Mouse (Mus musculus) forebrain, embryonic 11.5 days (tissue): ENCODE data around the gene Itpr3. TPM values are rescaled to one million over a fixed set of nuclear protein-coding genes. Genes with fewer than 3 reads are reported as not detected.

Experiments used
- ATAC-seq: fragments of 200-750 bp; cut with Nextera tagmentation; replicated peaks from 2 replicates; pipeline ENCODE4 v1.8.0; 2017; ENCODE audit warnings: moderate TSS enrichment; ENCODE audit not compliant: low FRiP score
- DNase-seq: peaks from one replicate; pipeline ENCODE4 v3.0.0-alpha.2; 2017; ENCODE audit warnings: low spot score
- H3K27ac ChIP-seq: fragments of 300-500 bp; sonication (generic); 2 replicates; pipeline ENCODE4 v1.5.1; 2014; ENCODE audit warnings: low read depth, low read length
- H3K27me3 ChIP-seq: fragments of 300-500 bp; sonication (generic); 2 replicates; pipeline ENCODE4 v1.6.1; 2014; ENCODE audit warnings: mild to moderate bottlenecking, low read length, mixed read lengths; ENCODE audit not compliant: control insufficient read depth, insufficient read depth
- H3K36me3 ChIP-seq: fragments of 300-500 bp; sonication (generic); 2 replicates; pipeline ENCODE4 v1.6.1; 2014; ENCODE audit warnings: mild to moderate bottlenecking, low read length, moderate library complexity, mixed read lengths; ENCODE audit not compliant: control insufficient read depth, insufficient read depth
- H3K4me1 ChIP-seq: fragments of 300-500 bp; sonication (generic); replicated peaks from 2 replicates; pipeline ENCODE4 v1.6.1; 2014; ENCODE audit warnings: low read length, mixed read lengths; ENCODE audit not compliant: control insufficient read depth, insufficient read depth
- H3K4me2 ChIP-seq: fragments of 300-500 bp; sonication (generic); 2 replicates; pipeline ENCODE4 v1.6.1; 2014; ENCODE audit warnings: low read depth, mild to moderate bottlenecking, low read length, moderate library complexity, mixed read lengths; ENCODE audit not compliant: severe bottlenecking
- H3K4me3 ChIP-seq: fragments of 300-500 bp; sonication (generic); 2 replicates; pipeline ENCODE4 v1.5.1; 2014; ENCODE audit warnings: low read depth, low read length
- H3K9ac ChIP-seq: fragments of 300-500 bp; sonication (generic); 2 replicates; pipeline ENCODE4 v1.6.1; 2014; ENCODE audit warnings: low read length
- H3K9me3 ChIP-seq: fragments of 300-500 bp; sonication (generic); 2 replicates; pipeline ENCODE4 v1.6.1; 2016; ENCODE audit warnings: low read length, mixed read lengths; ENCODE audit not compliant: control insufficient read depth
- WGBS: fragments of 180-500 bp; shearing (Covaris S2); extraction: QIAGEN DNeasy Blood & Tissue Kit; methylation state at CpG from one replicate; pipeline ENCODE4 v1.1.7; 2014; 5-methylcytosine and 5-hydroxymethylcytosine counted together
- polyA plus RNA-seq: library from polyadenylated mRNA; unstranded; fragments of >200 nt; fragmentation: Nextera tagmentation; extraction: Ambion mirVana; gene quantifications from 2 replicates; pipeline ENCODE4 v1.2.1, GENCODE M21; 2014

The Itpr3 gene
- polyA plus RNA-seq: 1.7 and 2.2 TPM in 2 replicates

DNA sequence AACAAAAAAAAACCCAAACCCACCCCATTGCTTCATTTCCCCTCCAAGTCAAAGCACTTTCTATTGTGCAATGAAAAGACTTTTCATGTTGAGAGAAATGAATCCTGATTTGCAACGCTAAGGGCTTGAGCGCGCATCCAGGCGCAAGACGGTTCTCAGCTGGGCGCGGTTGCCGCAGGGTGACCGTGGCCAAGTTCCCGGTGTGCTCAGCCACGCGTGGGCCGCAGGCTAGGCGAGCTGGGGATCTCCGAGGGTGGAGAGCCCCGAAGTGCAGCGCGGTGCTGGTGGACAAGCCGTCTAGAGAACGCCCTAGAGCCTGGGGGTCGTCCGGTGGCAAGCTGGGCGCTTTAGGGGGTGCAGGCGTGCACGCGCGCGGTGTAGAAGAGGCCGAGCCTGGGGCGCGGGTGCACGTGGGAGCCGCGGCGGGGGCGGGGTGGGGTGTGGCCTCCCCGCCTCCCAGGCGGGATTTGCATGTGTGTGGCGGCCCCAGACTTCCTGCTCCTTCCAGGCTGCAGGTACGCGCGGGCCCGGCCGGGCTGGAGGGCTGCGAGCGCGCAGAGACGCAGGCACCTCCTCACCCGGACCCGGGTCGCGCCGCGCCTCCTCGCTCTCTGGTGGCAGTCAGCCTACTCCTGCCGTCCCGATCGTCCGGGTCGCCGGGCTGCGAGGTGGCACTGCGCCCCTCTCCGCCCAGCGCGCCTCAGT lies at the start of gene Itpr3:
Itpr3 (plus strand) TSS at position 493 of the 705 bp plus-strand sequence.
- ATAC-seq (no peak), DNase-seq (peak; percentile 70)
- Histone ChIP-seq H3K4me1 (peaks cover 9% of the 10 kb centered on the region), H3K27me3 (peaks cover 34% of the 10 kb centered on the region), H3K4me2 (peak within 1 kb of the TSS; percentile 69), H3K4me3 (peak within 1 kb of the TSS; percentile 39), H3K9me3 (no peaks in the 10 kb centered on the region), H3K36me3 (no peaks in the 10 kb centered on the region), H3K9ac (peak within 1 kb of the TSS; percentile 16; the same call in 1 of the 2 replicates), H3K27ac (no peak within 1 kb of the TSS)
- under 1% methylated on average over 66 of the region's 66 CpGs for WGBS

GRCm38 (mm10) chr17:27008277-27008676 lies 48.8 kb upstream of the Itpr3 start:
- no peak for DNase-seq
- ATAC-seq: no peak
- no peaks in the 10 kb centered on the region for H3K36me3 ChIP-seq
- H3K27ac ChIP-seq: no peak overlapping the region
- no peaks in the 10 kb centered on the region for H3K27me3 ChIP-seq
- no peak overlapping the region for H3K4me3 ChIP-seq
- H3K9me3 ChIP-seq: no peaks in the 10 kb centered on the region; the same call in 1 of the 2 replicates
- H3K4me1 ChIP-seq: no peaks in the 10 kb centered on the region
- H3K4me2 ChIP-seq: no peak overlapping the region
- no peak overlapping the region for H3K9ac ChIP-seq
- 77% methylated on average over 2 of the region's 2 CpGs for WGBS

DNA sequence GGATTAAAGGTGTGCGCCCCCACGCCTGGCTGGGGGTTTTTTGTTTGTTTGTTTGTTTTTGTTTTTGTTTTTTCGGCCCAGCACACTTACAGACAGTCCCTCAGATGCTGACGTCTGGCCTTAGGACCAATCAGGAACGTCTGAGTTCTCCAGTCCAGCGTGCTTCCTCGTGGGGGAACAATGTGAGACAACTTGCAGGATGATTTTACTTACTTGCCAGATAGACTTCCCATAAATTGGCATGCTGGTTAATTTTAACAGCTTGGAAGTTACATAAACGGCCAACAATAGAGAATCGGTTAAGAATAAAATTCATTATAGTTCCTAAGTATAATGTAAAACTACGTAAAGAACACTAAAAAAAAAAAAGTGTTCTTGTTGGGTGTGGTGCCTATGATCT lies 45.9 kb upstream of the Itpr3 start:
- H3K9me3 ChIP-seq: no peaks in the 10 kb centered on the region
- DNase-seq (no peak), ATAC-seq (no peak)
- H3K9ac ChIP-seq: no peak overlapping the region
- no peaks in the 10 kb centered on the region for H3K27me3 ChIP-seq
- no peak overlapping the region for H3K4me2 ChIP-seq
- H3K36me3 ChIP-seq: no peaks in the 10 kb centered on the region
- H3K27ac ChIP-seq: no peak overlapping the region
- no peaks in the 10 kb centered on the region for H3K4me1 ChIP-seq
- 87% methylated on average over 10 of the region's 10 CpGs for WGBS
- H3K4me3 ChIP-seq: no peak overlapping the region

DNA sequence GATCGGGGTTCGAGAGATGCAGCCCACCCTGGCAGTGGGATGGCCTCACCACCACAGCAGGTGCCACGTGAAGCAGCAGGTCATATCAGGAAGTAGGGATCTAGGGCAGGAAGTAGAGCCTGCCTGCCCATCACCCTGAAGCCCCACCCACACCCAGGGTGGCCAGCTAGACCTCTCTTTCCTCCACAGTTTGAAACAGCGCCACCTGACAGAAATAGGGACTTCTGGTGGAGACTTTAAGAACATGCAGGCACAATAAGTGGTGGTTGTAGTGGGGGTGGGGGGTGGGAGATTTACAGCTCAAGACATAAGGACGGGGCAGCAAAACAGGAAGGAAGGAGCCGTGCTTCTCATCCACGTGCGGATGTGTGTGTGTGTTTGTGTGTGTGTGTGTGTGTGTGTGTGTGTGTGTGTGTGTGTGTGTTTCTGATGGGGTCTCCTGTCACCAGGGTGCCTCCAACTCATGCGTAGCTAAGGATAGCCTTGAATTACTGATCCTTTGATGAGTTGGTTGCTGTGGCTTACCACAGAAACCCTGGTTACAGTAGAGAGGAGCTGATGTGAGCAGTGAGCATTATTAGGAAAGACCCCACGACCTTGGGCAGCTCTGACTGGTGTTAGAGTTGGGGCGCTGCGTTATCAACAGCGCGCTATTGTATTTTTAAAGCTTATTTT lies 45.0 kb upstream of the Itpr3 start:
- ATAC-seq: no peak
- DNase-seq: no peak
- Histone ChIP-seq H3K27ac (no peak overlapping the region), H3K9ac (no peak overlapping the region), H3K4me2 (no peak overlapping the region), H3K27me3 (no peaks in the 10 kb centered on the region), H3K4me1 (no peaks in the 10 kb centered on the region), H3K36me3 (no peaks in the 10 kb centered on the region), H3K9me3 (no peaks in the 10 kb centered on the region), H3K4me3 (no peak overlapping the region)
- WGBS: 69% methylated on average over 14 of the region's 14 CpGs

GRCm38 (mm10) chr17:27012909-27013308 lies 44.2 kb upstream of the Itpr3 start:
- no peak overlapping the region for H3K4me3 ChIP-seq
- no peak for ATAC-seq

DNA sequence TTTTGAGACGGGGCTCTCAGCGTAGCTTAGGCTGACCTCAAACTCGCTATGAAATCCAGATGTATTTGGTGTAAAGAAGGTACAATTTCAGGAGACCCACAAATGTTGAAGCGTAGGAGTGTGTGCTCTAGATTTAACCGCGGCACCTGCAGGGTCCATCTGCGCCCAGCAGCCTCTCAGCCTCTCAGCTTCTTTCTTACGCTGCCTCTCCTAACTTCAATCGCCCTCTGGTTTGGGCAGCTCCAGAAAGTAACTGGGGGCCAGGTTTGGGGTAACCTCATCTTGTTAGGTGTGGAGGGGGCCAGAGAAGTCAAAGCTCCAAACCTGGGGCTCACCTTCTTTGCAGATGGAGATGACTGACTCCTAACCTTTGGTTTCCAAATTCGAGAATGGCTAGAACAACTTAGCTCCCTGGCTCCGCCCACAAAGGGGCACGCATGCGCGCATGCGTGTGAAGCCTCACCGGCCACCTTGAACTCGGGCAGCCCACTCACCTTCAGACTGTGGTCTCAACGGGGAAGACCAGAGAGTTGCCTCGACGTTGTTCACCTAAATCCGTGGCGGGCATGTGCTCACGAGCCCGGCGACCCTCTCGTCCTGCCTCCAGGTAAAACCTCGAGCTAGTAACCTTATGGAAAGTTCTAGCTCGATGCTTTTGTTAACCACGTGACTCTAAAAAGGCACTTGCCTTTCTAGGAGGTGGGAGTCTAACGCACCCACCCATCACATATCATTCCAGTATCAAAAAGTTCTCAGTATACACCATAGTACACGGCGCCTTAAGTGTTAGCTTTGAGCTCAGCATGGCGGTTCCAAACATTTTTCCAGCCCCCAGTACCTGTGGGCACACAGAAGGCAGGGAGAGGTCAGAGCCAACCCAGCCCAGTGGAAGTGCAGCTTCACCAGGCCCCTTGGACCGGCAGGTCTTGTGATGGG lies 39.3 kb upstream of the Itpr3 start:
- WGBS: 10% methylated on average over 34 of the region's 34 CpGs
- Histone ChIP-seq H3K27me3 (no peaks in the 10 kb centered on the region), H3K36me3 (peaks cover 6% of the 10 kb centered on the region; the same call in 1 of the 2 replicates), H3K4me1 (peaks cover 3% of the 10 kb centered on the region; the same call in 1 of the 2 replicates), H3K4me3 (peak overlapping the region; percentile 35), H3K27ac (no peak overlapping the region), H3K9ac (peak overlapping the region; percentile 62), H3K4me2 (peak overlapping the region; percentile 69), H3K9me3 (no peaks in the 10 kb centered on the region)
- DNase-seq (peak; percentile 91), ATAC-seq (peak; percentile 64)

More at GRCm38 (mm10) chr17:27012909-27013308, 44.2 kb upstream of the Itpr3 start:
- no peak overlapping the region for H3K4me2 ChIP-seq
- no peaks in the 10 kb centered on the region for H3K36me3 ChIP-seq
- no peak overlapping the region for H3K27ac ChIP-seq
- 58% methylated on average over 6 of the region's 6 CpGs for WGBS
- H3K9ac ChIP-seq: no peak overlapping the region
- H3K9me3 ChIP-seq: no peaks in the 10 kb centered on the region
- no peak for DNase-seq
- H3K27me3 ChIP-seq: no peaks in the 10 kb centered on the region
- H3K4me1 ChIP-seq: no peaks in the 10 kb centered on the region

DNA sequence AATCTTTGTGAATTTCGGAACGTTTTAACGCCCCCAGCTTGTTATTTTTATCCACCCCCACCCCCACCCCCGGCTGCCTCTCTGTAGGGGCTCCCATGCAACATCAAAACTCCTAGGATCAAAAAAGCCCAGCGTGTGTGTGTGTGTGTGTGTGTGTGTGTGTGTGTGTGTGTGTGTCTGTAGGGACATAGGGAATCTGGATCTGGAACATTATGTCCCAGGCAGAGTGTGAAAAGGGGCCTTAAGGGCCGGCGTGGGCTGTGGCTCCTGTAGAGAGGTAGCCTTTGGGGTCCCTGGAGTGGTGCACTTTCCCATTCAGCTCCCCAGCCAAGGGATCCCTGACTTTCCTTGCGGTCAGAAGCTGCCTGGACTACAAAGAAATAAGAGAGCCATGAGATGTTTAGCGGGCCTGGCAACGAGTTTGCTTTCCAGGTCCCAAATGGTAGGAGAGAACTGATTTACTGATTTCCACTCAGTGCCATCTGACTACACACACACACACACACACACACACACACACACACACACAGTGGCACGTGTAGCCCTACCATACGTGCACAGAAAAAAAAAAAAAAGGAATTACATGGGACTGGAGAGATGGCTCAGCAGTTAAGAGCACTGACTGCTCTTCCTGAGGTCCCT lies 38.4 kb upstream of the Itpr3 start:
- Histone ChIP-seq H3K4me3 (peak overlapping the region; percentile 35), H3K27ac (no peak overlapping the region), H3K9ac (peak overlapping the region; percentile 62; the same call in 1 of the 2 replicates), H3K4me1 (peaks cover 3% of the 10 kb centered on the region; the same call in 1 of the 2 replicates), H3K27me3 (no peaks in the 10 kb centered on the region), H3K4me2 (peak overlapping the region; percentile 69), H3K9me3 (no peaks in the 10 kb centered on the region), H3K36me3 (peaks cover 6% of the 10 kb centered on the region; the same call in 1 of the 2 replicates)
- DNase-seq (no peak), ATAC-seq (no peak)
- WGBS: 38% methylated on average over 12 of the region's 12 CpGs

DNA sequence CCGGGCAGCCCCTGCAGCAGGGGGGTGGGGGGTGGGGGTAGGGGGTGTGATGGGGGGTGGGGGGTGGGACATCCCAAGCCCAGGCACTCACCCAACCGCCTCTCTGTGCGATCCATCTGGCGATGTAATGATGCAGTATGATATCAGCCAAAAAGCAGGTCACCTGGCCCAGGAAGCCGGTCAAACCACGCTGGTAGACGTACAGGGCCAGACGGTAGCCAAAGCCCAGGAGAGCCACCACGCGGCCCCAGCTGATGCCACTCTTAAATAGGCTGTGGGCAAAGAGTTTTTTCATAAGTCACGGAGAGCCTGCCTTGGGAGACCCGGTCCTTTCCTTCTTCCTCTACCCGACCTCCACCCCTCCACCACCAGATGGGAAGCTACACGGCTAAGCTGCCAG lies 36.0 kb upstream of the Itpr3 start:
- no peak overlapping the region for H3K4me2 ChIP-seq
- no peak overlapping the region for H3K9ac ChIP-seq
- H3K27ac ChIP-seq: no peak overlapping the region
- 92% methylated on average over 14 of the region's 14 CpGs for WGBS
- no peaks in the 10 kb centered on the region for H3K27me3 ChIP-seq
- no peak overlapping the region for H3K4me3 ChIP-seq
- DNase-seq (no peak), ATAC-seq (no peak)
- H3K4me1 ChIP-seq: peaks cover 3% of the 10 kb centered on the region; the same call in 1 of the 2 replicates
- no peaks in the 10 kb centered on the region for H3K9me3 ChIP-seq
- H3K36me3 ChIP-seq: peaks cover 6% of the 10 kb centered on the region; the same call in 1 of the 2 replicates
